Mouse (Mus musculus): Measurements from ENCODE around the gene Babam2. TPM values are rescaled to one million over a fixed set of nuclear protein-coding genes. Genes with fewer than 3 reads are reported as not detected.

Babam2 gene
- polyA plus RNA-seq, 1 experiment from 2014 or later: 47.9 TPM

DNA sequence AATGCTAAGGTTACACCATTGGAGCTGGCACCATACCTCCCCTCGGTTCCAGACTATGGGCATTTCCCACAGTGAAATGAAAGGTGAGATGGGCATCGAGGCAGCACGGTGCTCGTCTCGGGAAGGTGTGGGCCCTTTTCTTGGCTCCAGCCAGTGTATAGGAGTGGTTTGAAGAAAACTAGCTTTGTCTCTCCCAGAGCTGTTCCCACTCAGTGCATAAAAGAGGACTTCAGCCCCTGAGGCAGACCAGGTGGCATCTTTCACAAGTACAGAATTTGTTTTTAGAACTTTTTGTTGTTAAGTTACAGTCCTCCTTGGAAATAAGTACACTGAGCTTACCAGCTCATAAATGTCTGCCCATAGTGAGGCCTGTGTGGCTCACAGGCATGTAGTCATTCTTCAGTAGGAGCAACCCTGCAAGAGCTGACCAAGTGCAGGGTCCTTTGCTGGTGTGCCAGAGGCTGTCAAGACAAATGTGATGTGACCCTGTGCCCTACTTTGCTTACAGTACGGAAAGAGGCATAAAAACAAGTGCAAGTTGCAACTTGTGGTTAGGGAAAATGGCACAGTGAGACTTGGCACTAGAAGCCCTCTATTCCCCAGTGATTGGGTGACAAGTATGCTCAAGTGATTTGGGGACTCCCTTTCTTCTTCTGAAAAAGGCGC, 208.9 kb downstream of the Babam2 start:
- Histone ChIP-seq H3K4me2 (replicated peaks) (no peak overlapping the region), H3K9ac (no peak overlapping the region), H3K27me3 (no peaks in the 10 kb centered on the region), H3K36me3 (no peaks in the 10 kb centered on the region), H3K4me1 (peaks cover 12% of the 10 kb centered on the region), H3K27ac (no peak overlapping the region; the same call in 1 of the 2 replicates), H3K9me3 (no peaks in the 10 kb centered on the region), H3K4me3 (no peak overlapping the region)
- ATAC-seq (ENCODE audit: low FRiP score, low read depth): no peak
- WGBS: 64% methylated on average over 7 of the region's 7 CpGs

DNA sequence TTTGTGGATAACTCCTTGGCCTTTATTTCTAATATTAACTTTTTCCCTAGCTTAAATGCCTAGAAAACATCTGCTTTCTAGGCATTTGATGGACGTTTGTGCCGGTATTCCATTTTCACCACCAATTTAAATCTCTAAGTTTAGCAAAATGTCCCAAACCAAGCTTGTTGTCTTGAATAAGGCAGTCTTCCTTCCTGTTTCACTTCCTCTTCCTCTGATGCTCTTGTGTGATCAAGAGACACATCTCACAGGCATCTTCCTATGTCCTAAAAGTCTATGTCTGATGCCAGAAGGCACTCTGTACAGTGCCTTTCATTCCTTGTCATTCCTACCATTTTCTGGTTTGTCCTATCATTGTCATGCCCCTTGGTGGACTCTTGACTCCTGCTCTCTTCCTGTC, 210.5 kb downstream of the Babam2 start:
- Histone ChIP-seq H3K4me1 (peaks cover 12% of the 10 kb centered on the region), H3K4me2 (replicated peaks) (no peak overlapping the region), H3K27me3 (no peaks in the 10 kb centered on the region), H3K4me3 (no peak overlapping the region), H3K36me3 (no peaks in the 10 kb centered on the region), H3K9me3 (no peaks in the 10 kb centered on the region), H3K9ac (no peak overlapping the region), H3K27ac (no peak overlapping the region)
- WGBS: 91% methylated on average over 2 of the region's 2 CpGs
- ATAC-seq (ENCODE audit: low FRiP score, low read depth): no peak

DNA sequence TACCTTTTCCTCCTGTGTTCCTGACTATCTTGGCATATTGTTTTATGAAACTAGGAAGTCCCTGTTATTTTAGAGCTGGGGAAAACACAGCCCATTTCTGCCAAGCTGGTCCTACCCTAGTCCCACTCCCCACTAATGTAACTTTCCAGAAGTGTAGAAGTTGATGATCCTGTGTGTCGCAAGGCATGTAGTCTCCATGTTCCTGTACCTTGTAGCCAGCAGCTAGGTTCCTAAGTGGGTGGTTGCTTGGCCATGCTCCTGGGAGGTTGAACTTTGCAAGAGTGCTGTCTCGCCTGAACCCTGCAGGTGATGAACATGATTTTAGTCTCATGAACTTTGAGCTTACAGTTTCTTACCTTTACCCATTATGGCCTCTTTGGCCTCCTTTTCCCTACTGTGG, 211.3 kb downstream of the Babam2 start:
- H3K4me2 ChIP-seq (replicated peaks): no peak overlapping the region
- 93% methylated on average over 2 of the region's 2 CpGs for WGBS
- H3K27ac ChIP-seq: no peak overlapping the region
- no peak overlapping the region for H3K9ac ChIP-seq
- H3K36me3 ChIP-seq: no peaks in the 10 kb centered on the region
- no peaks in the 10 kb centered on the region for H3K27me3 ChIP-seq
- H3K4me3 ChIP-seq: no peak overlapping the region
- no peaks in the 10 kb centered on the region for H3K9me3 ChIP-seq
- peaks cover 12% of the 10 kb centered on the region for H3K4me1 ChIP-seq
- no peak for ATAC-seq (ENCODE audit: low FRiP score, low read depth)

DNA sequence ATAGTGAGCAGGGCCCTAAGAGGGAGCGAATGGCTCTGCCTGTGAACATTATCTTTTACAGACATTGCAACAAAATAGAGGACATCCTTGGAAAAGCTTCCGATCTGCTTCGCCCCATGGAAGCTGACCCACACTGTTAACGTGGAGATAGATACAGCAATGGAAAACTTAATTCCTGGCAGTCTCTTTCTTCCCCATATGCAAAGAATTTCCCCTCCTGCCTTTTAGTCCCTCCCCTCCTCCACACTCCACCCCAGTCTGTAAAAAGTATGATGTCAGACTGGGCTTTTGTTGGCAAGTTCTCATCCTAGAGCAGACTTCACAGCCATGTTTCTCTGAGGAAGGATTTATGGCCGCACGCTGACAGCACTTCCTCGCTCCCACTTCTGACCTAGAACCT, 218.8 kb downstream of the Babam2 start:
- Histone ChIP-seq H3K9ac (no peak overlapping the region), H3K4me1 (peaks cover 8% of the 10 kb centered on the region; the same call in 1 of the 2 replicates), H3K27me3 (no peaks in the 10 kb centered on the region), H3K9me3 (no peaks in the 10 kb centered on the region), H3K4me2 (replicated peaks) (no peak overlapping the region), H3K4me3 (no peak overlapping the region), H3K27ac (no peak overlapping the region), H3K36me3 (no peaks in the 10 kb centered on the region)
- WGBS: 64% methylated on average over 7 of the region's 7 CpGs
- ATAC-seq (ENCODE audit: low FRiP score, low read depth): no peak; the same call in 1 of the 2 replicates

DNA sequence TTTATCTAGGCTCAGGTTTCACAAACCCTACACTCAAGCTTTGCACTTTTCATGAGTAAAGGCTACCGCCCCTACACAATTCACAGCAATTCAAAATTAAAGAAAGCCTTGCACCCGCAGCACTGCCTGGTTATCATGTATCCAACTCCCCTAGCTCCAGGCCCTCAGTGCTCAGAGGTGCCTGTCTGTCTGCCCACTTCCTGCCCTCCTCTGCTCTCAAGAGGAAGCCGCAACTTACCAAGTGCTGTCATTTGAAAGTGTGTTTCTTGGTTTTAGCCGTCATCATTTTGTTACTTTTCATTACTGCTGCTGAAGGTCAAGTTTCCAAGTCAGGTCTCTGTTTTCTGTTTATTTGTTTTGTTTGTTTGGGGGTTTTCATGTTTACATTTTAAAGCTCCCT, 221.1 kb downstream of the Babam2 start:
- no peak for ATAC-seq (ENCODE audit: low FRiP score, low read depth)
- Histone ChIP-seq H3K9ac (no peak overlapping the region), H3K9me3 (no peaks in the 10 kb centered on the region), H3K27ac (no peak overlapping the region), H3K4me2 (replicated peaks) (no peak overlapping the region), H3K4me3 (no peak overlapping the region), H3K36me3 (no peaks in the 10 kb centered on the region), H3K4me1 (peaks cover 8% of the 10 kb centered on the region; the same call in 1 of the 2 replicates), H3K27me3 (no peaks in the 10 kb centered on the region)
- 84% methylated on average over 4 of the region's 4 CpGs for WGBS

DNA sequence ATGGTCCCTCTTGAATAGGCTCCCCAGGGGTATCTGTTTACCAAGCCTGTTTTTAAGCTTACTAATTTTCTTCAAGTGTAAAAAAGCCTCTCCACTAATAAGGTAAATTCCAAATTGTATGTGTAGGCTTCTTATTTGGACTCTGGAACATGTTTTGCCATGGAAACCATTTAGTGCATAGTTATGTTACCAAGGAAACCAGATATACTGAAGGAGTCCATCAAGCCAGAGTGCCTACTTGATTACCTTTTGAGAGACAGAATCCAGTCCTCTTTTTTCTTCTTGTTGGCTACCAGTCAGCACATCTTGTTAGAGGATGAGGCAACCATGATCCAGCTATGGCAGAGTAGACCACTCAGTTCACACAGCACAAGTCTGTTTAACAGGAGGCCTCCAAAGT, 222.6 kb downstream of the Babam2 start:
- Histone ChIP-seq H3K9ac (no peak overlapping the region), H3K27me3 (no peaks in the 10 kb centered on the region), H3K4me1 (peaks cover 8% of the 10 kb centered on the region; the same call in 1 of the 2 replicates), H3K4me3 (no peak overlapping the region), H3K36me3 (no peaks in the 10 kb centered on the region), H3K27ac (no peak overlapping the region), H3K4me2 (replicated peaks) (no peak overlapping the region), H3K9me3 (no peaks in the 10 kb centered on the region)
- ATAC-seq (ENCODE audit: low FRiP score, low read depth): no peak

GRCm38 (mm10) chr5:31920890-31921289, 223.4 kb downstream of the Babam2 start:
- no peak overlapping the region for H3K4me2 ChIP-seq (replicated peaks)
- 79% methylated on average over 1 of the region's 1 CpGs for WGBS
- no peaks in the 10 kb centered on the region for H3K9me3 ChIP-seq
- H3K4me3 ChIP-seq: no peak overlapping the region
- no peaks in the 10 kb centered on the region for H3K36me3 ChIP-seq
- H3K9ac ChIP-seq: no peak overlapping the region
- H3K27ac ChIP-seq: no peak overlapping the region
- no peak for ATAC-seq (ENCODE audit: low FRiP score, low read depth)
- peaks cover 8% of the 10 kb centered on the region; the same call in 1 of the 2 replicates for H3K4me1 ChIP-seq
- H3K27me3 ChIP-seq: no peaks in the 10 kb centered on the region

DNA sequence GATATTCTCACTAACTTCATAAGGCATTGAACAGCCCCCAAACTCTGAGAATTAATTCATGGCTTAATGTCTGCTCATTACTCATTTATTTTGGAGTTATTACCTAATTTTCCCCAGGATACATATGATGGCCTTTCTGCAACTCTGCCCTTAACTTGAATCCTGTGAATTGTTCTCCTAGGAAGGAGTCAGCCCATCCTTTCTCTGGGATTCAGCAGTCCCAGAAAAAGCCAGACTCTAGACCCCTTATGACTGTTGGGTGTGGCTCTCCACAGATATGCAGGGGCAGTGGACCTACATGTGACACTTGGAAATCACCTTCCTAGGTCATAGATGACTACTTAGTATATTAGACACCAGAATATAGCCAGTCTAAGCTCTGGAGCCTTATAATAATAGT, 226.6 kb downstream of the Babam2 start:
- Histone ChIP-seq H3K36me3 (no peaks in the 10 kb centered on the region), H3K9ac (no peak overlapping the region), H3K27ac (no peak overlapping the region), H3K4me3 (no peak overlapping the region), H3K4me1 (peaks cover 3% of the 10 kb centered on the region; the same call in 1 of the 2 replicates), H3K9me3 (no peaks in the 10 kb centered on the region), H3K27me3 (no peaks in the 10 kb centered on the region), H3K4me2 (replicated peaks) (no peak overlapping the region)
- no peak for ATAC-seq (ENCODE audit: low FRiP score, low read depth)

GRCm38 (mm10) chr5:31926551-31926950, 229.1 kb downstream of the Babam2 start:
- H3K4me1 ChIP-seq: peaks cover 6% of the 10 kb centered on the region
- H3K9me3 ChIP-seq: no peaks in the 10 kb centered on the region
- no peak overlapping the region for H3K4me2 ChIP-seq (replicated peaks)
- H3K4me3 ChIP-seq: no peak overlapping the region
- no peak for ATAC-seq (ENCODE audit: low FRiP score, low read depth)
- no peaks in the 10 kb centered on the region for H3K27me3 ChIP-seq
- no peak overlapping the region for H3K9ac ChIP-seq
- no peak overlapping the region for H3K27ac ChIP-seq
- WGBS: 89% methylated on average over 1 of the region's 1 CpGs
- H3K36me3 ChIP-seq: no peaks in the 10 kb centered on the region

DNA sequence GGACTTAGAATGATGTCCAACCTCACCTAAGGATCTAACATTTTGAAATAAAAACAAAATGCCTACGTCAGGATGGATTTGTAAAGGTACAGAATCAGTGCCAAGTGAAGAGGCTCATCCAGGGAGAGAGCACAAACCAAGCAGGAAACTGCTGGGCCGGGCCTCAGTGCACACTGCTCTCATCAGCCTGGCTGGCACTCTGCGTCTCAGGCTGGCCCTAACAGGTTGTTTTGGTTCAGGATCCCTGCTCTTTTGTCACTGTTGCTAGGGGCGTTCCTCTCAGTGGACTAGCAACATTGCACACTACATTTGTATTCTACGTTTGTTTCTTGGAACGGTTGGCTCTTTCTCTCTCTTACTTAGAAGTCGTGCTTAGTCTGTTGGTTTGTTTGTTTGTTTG, 231.5 kb downstream of the Babam2 start:
- ATAC-seq (ENCODE audit: low FRiP score, low read depth): no peak
- Histone ChIP-seq H3K27ac (no peak overlapping the region), H3K36me3 (no peaks in the 10 kb centered on the region)

DNA sequence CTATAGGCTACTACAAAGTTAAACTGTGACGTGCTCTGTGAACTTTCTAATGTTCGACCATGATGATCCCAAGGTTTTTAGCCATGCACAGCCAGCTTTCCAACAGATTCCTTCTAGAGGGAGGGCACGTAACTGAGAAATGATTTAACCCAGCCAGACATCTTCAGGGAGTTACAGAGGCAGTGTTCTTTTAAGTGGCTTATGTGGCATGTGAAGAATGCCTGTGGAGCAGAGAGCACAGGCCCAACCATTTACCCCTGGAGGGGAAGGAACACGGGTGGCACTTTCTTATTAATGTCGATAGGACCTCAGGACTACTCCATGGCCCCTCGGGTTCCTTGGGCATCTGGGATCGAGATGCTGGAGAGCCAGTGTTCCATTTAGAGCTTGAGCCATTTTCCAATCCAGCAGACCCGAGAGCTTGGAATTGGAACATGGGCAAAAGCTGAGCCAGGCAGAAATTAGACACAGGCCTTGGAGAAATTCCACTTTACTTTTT, 233.7 kb downstream of the Babam2 start:
- no peaks in the 10 kb centered on the region for H3K27me3 ChIP-seq
- WGBS: 49% methylated on average over 8 of the region's 8 CpGs
- ATAC-seq (ENCODE audit: low FRiP score, low read depth): no peak

More for the DNA sequence above, 231.5 kb downstream of the Babam2 start:
- no peak overlapping the region for H3K4me2 ChIP-seq (replicated peaks)
- H3K4me1 ChIP-seq: peaks cover 10% of the 10 kb centered on the region
- no peaks in the 10 kb centered on the region for H3K9me3 ChIP-seq
- no peak overlapping the region for H3K9ac ChIP-seq
- 80% methylated on average over 7 of the region's 7 CpGs for WGBS
- no peak overlapping the region for H3K4me3 ChIP-seq
- H3K27me3 ChIP-seq: no peaks in the 10 kb centered on the region

GRCm38 (mm10) chr5:31931637-31932036, 234.2 kb downstream of the Babam2 start:
- Histone ChIP-seq H3K27me3 (no peaks in the 10 kb centered on the region), H3K4me2 (replicated peaks) (no peak overlapping the region), H3K9me3 (no peaks in the 10 kb centered on the region), H3K36me3 (no peaks in the 10 kb centered on the region), H3K27ac (no peak overlapping the region), H3K9ac (no peak overlapping the region), H3K4me1 (peaks cover 14% of the 10 kb centered on the region), H3K4me3 (no peak overlapping the region)
- no peak for ATAC-seq (ENCODE audit: low FRiP score, low read depth)
- 68% methylated on average over 1 of the region's 1 CpGs for WGBS

More for the DNA sequence above, 233.7 kb downstream of the Babam2 start:
- Histone ChIP-seq H3K4me3 (no peak overlapping the region), H3K9me3 (no peaks in the 10 kb centered on the region), H3K4me2 (replicated peaks) (no peak overlapping the region), H3K27ac (no peak overlapping the region), H3K4me1 (peaks cover 14% of the 10 kb centered on the region), H3K9ac (no peak overlapping the region), H3K36me3 (no peaks in the 10 kb centered on the region)

GRCm38 (mm10) chr5:31933296-31933695, 235.8 kb downstream of the Babam2 start:
- no peak overlapping the region for H3K4me2 ChIP-seq (replicated peaks)
- WGBS: 76% methylated on average over 6 of the region's 6 CpGs
- H3K9me3 ChIP-seq: no peaks in the 10 kb centered on the region
- H3K4me3 ChIP-seq: no peak overlapping the region
- no peaks in the 10 kb centered on the region for H3K36me3 ChIP-seq
- no peak overlapping the region for H3K27ac ChIP-seq
- H3K27me3 ChIP-seq: no peaks in the 10 kb centered on the region
- ATAC-seq (ENCODE audit: low FRiP score, low read depth): no peak
- no peak overlapping the region for H3K9ac ChIP-seq
- H3K4me1 ChIP-seq: peaks cover 14% of the 10 kb centered on the region
